Mouse (Mus musculus) embryonic fibroblast, embryonic 13.5 days (primary cell): ENCODE measurements around the gene Dusp2. TPM values are rescaled to one million over a fixed set of nuclear protein-coding genes. Genes with fewer than 3 reads are reported as not detected.
"Not testable (repeated sequence)": the region's sequence is repeated elsewhere in the genome, so short reads cannot be mapped to it uniquely, and the experiment has no call there.

Experiments
- H3K27ac ChIP-seq: 2 replicates; pipeline ENCODE4 v1.5.1; 2012; ENCODE audit warnings: low read length, control low read depth, inconsistent platforms; ENCODE audit not compliant: insufficient read depth
- H3K4me1 ChIP-seq: 2 replicates; pipeline ENCODE4 v1.6.1; 2011; ENCODE audit warnings: low read length; ENCODE audit not compliant: control insufficient read depth, insufficient read depth
- H3K4me3 ChIP-seq: 2 replicates; pipeline ENCODE4 v1.5.1; 2011; ENCODE audit warnings: mild to moderate bottlenecking, control low read depth, low read length; ENCODE audit not compliant: insufficient read depth
- CTCF ChIP-seq: IDR thresholded peaks from 2 replicates; pipeline ENCODE4 v1.5.1; 2011; ENCODE audit warnings: mild to moderate bottlenecking, control low read depth, low read length, moderate library complexity, borderline replicate concordance; ENCODE audit not compliant: insufficient read depth
- POLR2A ChIP-seq: IDR thresholded peaks from 2 replicates; pipeline ENCODE4 v1.6.1; 2011; ENCODE audit warnings: low read depth, mild to moderate bottlenecking, control low read depth, low read length, moderate library complexity
- polyA plus RNA-seq: library from polyadenylated mRNA; stranded (reverse); fragments of >200 nt; gene quantifications from 2 replicates; pipeline ENCODE4 v1.2.4, GENCODE M21; 2011; ENCODE audit warnings: low read depth; ENCODE audit not compliant: missing spikeins, insufficient read length

Dusp2 gene
- polyA plus RNA-seq: not detected in 2 replicates

GRCm38 (mm10) chr2:127335767-127336496 lies at the start of gene Dusp2:
TSS of gene Dusp2 (plus strand) at chr2:127336159.
- TF ChIP-seq CTCF (no peak), POLR2A (peak; percentile 45)
- Histone ChIP-seq H3K27ac (no peak within 1 kb of the TSS), H3K4me1 (no peaks in the 10 kb centered on the region), H3K4me3 (peak within 1 kb of the TSS; percentile 45)

GRCm38 (mm10) chr2:127292250-127292649 lies 43.7 kb upstream of the Dusp2 start:
- Histone ChIP-seq H3K4me1 (no peaks in the 10 kb centered on the region), H3K4me3 (no peak overlapping the region)
- no peak for TF ChIP-seq CTCF
- TF ChIP-seq POLR2A: no peak

DNA sequence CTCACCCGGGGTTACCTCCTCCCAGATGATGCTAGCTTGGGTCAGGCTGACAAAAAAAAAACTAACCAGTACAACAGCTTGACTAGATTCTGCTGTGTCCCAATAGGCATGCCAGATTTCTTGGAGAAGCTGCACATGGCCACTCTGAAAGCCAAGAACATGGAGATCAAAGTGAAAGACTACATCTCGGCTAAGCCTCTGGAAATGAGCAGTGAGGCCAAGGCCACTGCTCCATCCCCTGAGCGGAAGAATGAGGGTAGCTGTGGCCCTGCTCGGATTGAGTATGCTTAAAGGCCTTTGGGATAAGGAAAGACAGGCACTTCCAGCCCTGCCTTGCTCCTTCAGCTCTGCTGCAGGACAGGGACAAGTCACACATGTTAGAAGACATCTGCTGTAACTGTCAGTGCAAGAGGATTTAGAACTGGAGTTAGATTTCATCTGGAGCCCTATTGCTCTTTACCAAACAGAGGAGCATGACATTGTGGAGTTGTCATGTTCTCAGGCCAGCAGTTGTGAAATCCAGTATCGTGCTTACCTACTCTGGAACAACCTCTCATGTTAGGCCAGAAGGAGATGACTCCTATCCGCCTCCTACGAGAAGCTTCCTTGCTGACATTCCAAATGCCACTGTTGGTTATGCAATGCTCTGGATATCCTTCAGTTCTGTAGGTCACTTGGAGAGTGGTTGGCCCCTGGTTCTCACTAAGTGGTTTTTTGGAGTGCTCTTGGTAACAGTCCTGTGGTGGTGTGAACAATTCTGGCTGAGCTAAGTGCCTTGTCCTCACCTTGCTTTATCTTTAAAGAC lies 38.8 kb upstream of the Dusp2 start:
- no peak for TF ChIP-seq POLR2A
- TF ChIP-seq CTCF: no peak
- no peaks in the 10 kb centered on the region for H3K4me1 ChIP-seq
- H3K27ac ChIP-seq: no peak overlapping the region
- H3K4me3 ChIP-seq: no peak overlapping the region

More at GRCm38 (mm10) chr2:127292250-127292649, 43.7 kb upstream of the Dusp2 start:
- H3K27ac ChIP-seq: no peak overlapping the region

DNA sequence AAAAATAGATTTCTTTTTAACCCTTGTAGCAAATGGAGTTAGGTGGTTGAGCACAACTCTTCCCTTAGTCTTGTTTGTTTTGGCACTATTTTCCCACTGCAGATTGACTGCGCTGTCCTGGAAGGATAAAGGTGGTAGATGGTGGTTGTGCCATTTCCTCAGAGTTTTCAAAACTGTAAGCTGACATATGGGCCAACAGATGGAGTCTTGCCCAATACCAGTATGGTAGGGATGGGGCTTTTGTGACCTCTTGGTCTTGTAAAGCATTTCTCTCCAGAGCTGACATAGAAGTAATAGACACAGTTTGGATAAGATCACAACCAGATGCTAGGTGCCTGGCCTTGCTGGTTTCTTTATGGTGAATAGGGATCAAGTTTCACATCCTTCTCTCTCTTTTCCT lies 37.9 kb upstream of the Dusp2 start:
- no peak overlapping the region for H3K4me3 ChIP-seq
- no peaks in the 10 kb centered on the region for H3K4me1 ChIP-seq
- no peak overlapping the region for H3K27ac ChIP-seq
- TF ChIP-seq POLR2A (no peak), CTCF (no peak)

DNA sequence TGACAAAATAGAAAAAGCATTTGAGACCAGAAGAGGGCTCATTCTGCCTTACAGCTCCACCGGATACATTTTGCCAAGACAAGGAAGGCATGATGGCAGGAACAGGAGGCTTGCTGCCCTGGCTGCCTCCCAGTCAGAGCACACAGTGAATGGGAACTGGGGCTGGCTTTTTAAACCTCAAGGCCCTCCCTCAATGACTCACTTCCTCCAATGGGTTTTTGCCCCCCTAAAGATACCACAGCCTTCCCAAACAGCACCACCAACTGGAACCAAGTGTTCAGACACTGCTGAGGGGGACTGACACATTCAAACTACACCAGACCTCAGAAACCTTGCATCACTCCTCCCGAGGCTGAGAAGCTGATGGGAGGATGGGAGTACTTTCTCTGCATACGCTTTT lies 35.3 kb upstream of the Dusp2 start:
- Histone ChIP-seq H3K4me3 (no peak overlapping the region), H3K4me1 (no peaks in the 10 kb centered on the region), H3K27ac (no peak overlapping the region)
- no peak for TF ChIP-seq POLR2A
- no peak for TF ChIP-seq CTCF

DNA sequence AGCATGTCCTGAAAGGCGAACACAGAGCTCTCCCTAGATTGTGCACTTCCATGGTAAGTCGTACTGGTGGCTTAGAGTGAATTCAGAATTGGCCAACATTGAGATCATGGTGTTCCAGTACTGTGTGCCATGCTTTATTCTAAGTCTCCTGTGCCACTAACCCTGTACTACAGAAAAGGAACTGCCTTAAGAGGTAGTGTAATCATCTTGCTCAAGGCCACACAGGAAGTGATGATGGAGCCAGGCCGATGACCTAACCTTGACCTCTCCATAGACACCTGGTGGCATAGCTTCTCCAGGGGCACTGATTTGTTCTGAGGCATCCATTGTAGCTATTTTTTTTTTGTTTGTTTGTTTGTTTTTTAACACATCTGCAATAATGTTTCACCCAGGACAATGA lies 34.1 kb upstream of the Dusp2 start:
- Histone ChIP-seq H3K27ac (no peak overlapping the region), H3K4me1 (no peaks in the 10 kb centered on the region), H3K4me3 (no peak overlapping the region)
- no peak for TF ChIP-seq POLR2A
- no peak for TF ChIP-seq CTCF

GRCm38 (mm10) chr2:127304192-127304591 lies 31.8 kb upstream of the Dusp2 start:
- H3K4me3 ChIP-seq, H3K27ac ChIP-seq, H3K4me1 ChIP-seq: not testable (repeated sequence)

DNA sequence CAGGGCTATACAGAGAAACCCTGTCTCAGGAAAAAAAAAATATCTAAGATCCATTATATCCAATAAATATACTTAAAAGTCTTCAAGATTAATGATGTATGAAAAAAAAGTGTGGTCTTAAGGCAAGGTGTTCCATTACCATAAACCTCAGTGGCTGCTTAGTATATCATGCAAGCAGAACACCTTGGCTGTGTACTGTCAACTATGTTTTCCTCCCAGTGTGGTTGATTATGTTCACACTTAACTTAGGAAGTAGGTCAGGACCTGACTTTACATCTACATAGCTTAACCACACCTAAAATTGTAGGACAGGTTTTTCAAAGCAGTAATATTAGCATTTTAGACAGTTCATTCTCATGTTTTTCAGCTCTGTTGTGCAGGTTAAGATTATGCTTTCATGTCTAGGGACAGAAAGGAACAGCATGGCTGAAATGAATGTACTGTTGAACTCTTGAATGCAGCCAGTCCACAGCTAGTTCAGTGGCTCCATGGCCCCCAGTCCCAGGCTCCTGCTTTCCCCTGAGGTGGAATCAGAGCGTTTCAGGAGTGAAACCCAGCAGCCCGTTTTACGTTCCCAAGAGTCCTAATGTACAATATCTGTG lies 31.2 kb upstream of the Dusp2 start:
- Histone ChIP-seq H3K4me1 (no peaks in the 10 kb centered on the region), H3K4me3 (no peak overlapping the region), H3K27ac (no peak overlapping the region)
- TF ChIP-seq CTCF (no peak), POLR2A (no peak)

DNA sequence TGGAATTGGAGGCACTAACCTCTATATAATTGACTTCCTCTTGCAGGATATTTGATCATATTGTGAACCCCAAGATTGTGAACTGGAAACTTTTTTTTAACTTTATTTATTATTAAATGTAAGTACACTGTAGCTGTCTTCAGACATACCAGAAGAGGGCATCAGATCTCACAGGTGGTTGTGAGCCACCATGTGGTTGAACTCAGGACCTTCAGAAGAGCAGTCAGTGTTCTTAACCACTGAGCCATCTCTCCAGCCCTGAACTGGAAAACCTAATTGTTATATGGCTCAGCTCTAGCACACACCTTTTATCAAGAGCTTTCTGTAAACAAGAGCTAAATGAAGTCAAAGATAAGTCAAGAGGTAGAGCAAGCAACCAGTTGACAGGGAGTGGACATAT lies 29.8 kb upstream of the Dusp2 start:
- Histone ChIP-seq H3K27ac (no peak overlapping the region), H3K4me3 (no peak overlapping the region), H3K4me1 (no peaks in the 10 kb centered on the region)
- TF ChIP-seq POLR2A: no peak
- TF ChIP-seq CTCF: no peak

GRCm38 (mm10) chr2:127307179-127307578 lies 28.8 kb upstream of the Dusp2 start:
- Histone ChIP-seq H3K27ac (no peak overlapping the region), H3K4me1 (no peaks in the 10 kb centered on the region), H3K4me3 (no peak overlapping the region)
- TF ChIP-seq CTCF: no peak
- TF ChIP-seq POLR2A: no peak
